Mouse (Mus musculus) spleen, embryonic (tissue): ENCODE results near the gene Speg.

ENCODE experiments used
- CTCF ChIA-PET: fragments of 350-600 bp; sonication (Branson Sonifier 250); formaldehyde crosslinking; loops from one replicate; lab custom pipeline; 2022; lab: Charles Lee

The Speg gene

GRCm38 (mm10) chr1:75374950-75375936, at the start of gene Speg:
Gene Speg, plus strand, starts transcription at chr1:75375297.
- CTCF ChIA-PET, result no interaction called here

- CTCF ChIA-PET, result no interaction called here
Observed at GRCm38 (mm10) chr1:75327461-75327860, 47.6 kb upstream of the Speg start.

GRCm38 (mm10) chr1:75331271-75331670, 43.8 kb upstream of the Speg start:
- CTCF ChIA-PET, result interaction anchor here (0.6 kb wide), 1 partner anchor 96 kb away, joined by 3 read pairs; no protein-coding TSS in a partner anchor

GRCm38 (mm10) chr1:75336461-75336860, 38.6 kb upstream of the Speg start:
- CTCF ChIA-PET, result no interaction called here

- CTCF ChIA-PET, result no interaction called here
Observed at GRCm38 (mm10) chr1:75337097-75337496, 38.0 kb upstream of the Speg start.

- CTCF ChIA-PET, result no interaction called here
Observed at GRCm38 (mm10) chr1:75338091-75338694, 36.9 kb upstream of the Speg start.

GRCm38 (mm10) chr1:75339337-75339736, 35.8 kb upstream of the Speg start:
- CTCF ChIA-PET, result no interaction called here

GRCm38 (mm10) chr1:75340519-75340918, 34.6 kb upstream of the Speg start:
- CTCF ChIA-PET, result no interaction called here

GRCm38 (mm10) chr1:75342874-75343416, 32.2 kb upstream of the Speg start:
- CTCF ChIA-PET, result no interaction called here

GRCm38 (mm10) chr1:75344291-75345035, 30.6 kb upstream of the Speg start:
- CTCF ChIA-PET, result no interaction called here

GRCm38 (mm10) chr1:75345036-75345935, 29.8 kb upstream of the Speg start:
- CTCF ChIA-PET, result interaction anchor here (0.6 kb wide), 1 partner anchor 274 kb away, joined by 13 read pairs; no protein-coding TSS in a partner anchor

GRCm38 (mm10) chr1:75347279-75347678, 27.8 kb upstream of the Speg start:
- CTCF ChIA-PET, result no interaction called here

GRCm38 (mm10) chr1:75349275-75349674, 25.8 kb upstream of the Speg start:
- CTCF ChIA-PET, result no interaction called here

- CTCF ChIA-PET, result no interaction called here
Observed at GRCm38 (mm10) chr1:75357261-75357660, 17.8 kb upstream of the Speg start.

GRCm38 (mm10) chr1:75358009-75358408, 17.1 kb upstream of the Speg start:
- CTCF ChIA-PET, result no interaction called here

GRCm38 (mm10) chr1:75359346-75359745, 15.8 kb upstream of the Speg start:
- CTCF ChIA-PET, result no interaction called here

GRCm38 (mm10) chr1:75360112-75361031, 14.7 kb upstream of the Speg start, which contains the start of gene Des:
Gene Des, plus strand, starts transcription at chr1:75360329.
- CTCF ChIA-PET, result no interaction called here

GRCm38 (mm10) chr1:75361123-75361522, 14.0 kb upstream of the Speg start:
- CTCF ChIA-PET, result no interaction called here

GRCm38 (mm10) chr1:75361750-75362149, 13.3 kb upstream of the Speg start:
- CTCF ChIA-PET, result no interaction called here
